Comparison of ENCODE assay signal across 7 mouse cellular contexts in the genomic region with DNA sequence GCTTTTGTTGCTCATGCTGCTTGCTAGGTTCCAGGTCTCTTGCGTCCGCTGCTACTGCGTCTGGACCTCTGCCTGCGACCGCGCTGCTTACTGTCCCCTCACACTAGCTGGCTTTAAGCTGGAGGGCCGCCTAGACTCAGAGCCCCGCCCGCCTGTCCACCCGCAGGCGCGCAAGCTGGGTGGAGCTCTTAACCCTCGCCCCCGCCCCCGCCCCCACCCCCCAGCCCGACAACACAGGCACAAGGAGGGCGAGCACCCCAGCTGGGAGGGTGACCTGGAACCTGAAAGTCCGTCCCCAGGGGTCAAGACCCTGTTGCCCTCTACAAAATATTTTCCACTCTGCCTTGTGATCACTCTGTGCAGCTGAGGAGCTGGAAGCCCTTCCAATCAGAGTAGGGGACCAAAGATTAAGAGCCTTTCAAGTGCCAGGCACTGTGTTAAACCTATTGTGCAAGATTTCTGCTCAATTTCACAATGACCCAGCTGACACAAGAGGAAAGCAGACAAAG. TPM values are rescaled to one million over a fixed set of nuclear protein-coding genes. Genes with fewer than 3 reads are reported as not detected.
A peak's percentile ranks its signal among the peaks of the same experiment; 100 is the strongest.
DNase-seq lines count a peak whose midpoint lies in the region; ATAC-seq and TF ChIP-seq lines count a peak whose summit lies in the region.

Gene Maob, minus strand, starts transcription at position 106 of the 509 bp plus-strand sequence.

- no peaks in the 10 kb centered on the region for H3K4me1 ChIP-seq in cortical plate, adult 2 months (ENCODE audit: control insufficient read depth, insufficient read depth, low read length)
- no peaks in the 10 kb centered on the region for H3K4me1 ChIP-seq in intestine, embryonic 16.5 days (ENCODE audit: control insufficient read depth, insufficient read depth, low read length)
- no peaks in the 10 kb centered on the region for H3K4me1 ChIP-seq in limb, embryonic 15.5 days
- H3K4me1 ChIP-seq in midbrain, embryonic 16.5 days (ENCODE audit: control insufficient read depth, insufficient read depth, low read length) = no peaks in the 10 kb centered on the region

- H3K4me3 ChIP-seq in cortical plate, adult 2 months (ENCODE audit: insufficient read depth, low read length) = peak within 1 kb of the TSS; percentile 39
- H3K4me3 ChIP-seq in intestine, embryonic 16.5 days (ENCODE audit: low read length) = peak within 1 kb of the TSS; percentile 44
- H3K4me3 ChIP-seq in limb, embryonic 15.5 days = peak within 1 kb of the TSS; percentile 27
- peak within 1 kb of the TSS; percentile 33 for H3K4me3 ChIP-seq in midbrain, embryonic 16.5 days (ENCODE audit: low read depth, low read length)

- peak within 1 kb of the TSS; percentile 59 for H3K9ac ChIP-seq in intestine, embryonic 16.5 days (ENCODE audit: low read depth, low read length)
- H3K9ac ChIP-seq in limb, embryonic 15.5 days = no peak within 1 kb of the TSS
- peak within 1 kb of the TSS; percentile 46 for H3K9ac ChIP-seq in midbrain, embryonic 16.5 days (ENCODE audit: low read depth, low read length)

- WGBS in intestine, embryonic 16.5 days = 5% methylated on average over 18 of the region's 18 CpGs
- 25% methylated on average over 18 of the region's 18 CpGs for WGBS in limb, embryonic 15.5 days
- WGBS in midbrain, embryonic 16.5 days = 21% methylated on average over 16 of the region's 18 CpGs

- TF ChIP-seq POLR2A in cortical plate, adult 2 months (IDR thresholded peaks at IDR 0.05; ENCODE audit: extremely low read depth, insufficient read depth, low read length) = no peak

- H3K4me2 ChIP-seq in intestine, embryonic 16.5 days (ENCODE audit: low read depth, low read length) = peak within 1 kb of the TSS; percentile 43
- peak within 1 kb of the TSS; percentile 43 for H3K4me2 ChIP-seq in limb, embryonic 15.5 days
- peak within 1 kb of the TSS; percentile 57 for H3K4me2 ChIP-seq in midbrain, embryonic 16.5 days (ENCODE audit: low read length)

- no peak within 1 kb of the TSS for H3K27ac ChIP-seq in cortical plate, adult 2 months (ENCODE audit: insufficient read depth, low read length)
- peak within 1 kb of the TSS; percentile 33; the same call in 1 of the 2 replicates for H3K27ac ChIP-seq in intestine, embryonic 16.5 days (ENCODE audit: low read length)
- no peak within 1 kb of the TSS for H3K27ac ChIP-seq in limb, embryonic 15.5 days
- H3K27ac ChIP-seq in midbrain, embryonic 16.5 days (ENCODE audit: low read length) = no peak within 1 kb of the TSS

- H3K9me3 ChIP-seq in intestine, embryonic 16.5 days (ENCODE audit: control insufficient read depth, low read length) = no peaks in the 10 kb centered on the region
- H3K9me3 ChIP-seq in limb, embryonic 15.5 days = no peaks in the 10 kb centered on the region
- H3K9me3 ChIP-seq in midbrain, embryonic 16.5 days (replicated peaks; ENCODE audit: control insufficient read depth, low read length, poor library complexity, severe bottlenecking) = no peaks in the 10 kb centered on the region

- no peaks in the 10 kb centered on the region for H3K36me3 ChIP-seq in intestine, embryonic 16.5 days (ENCODE audit: control insufficient read depth, insufficient read depth, low read length)
- H3K36me3 ChIP-seq in limb, embryonic 15.5 days = no peaks in the 10 kb centered on the region
- H3K36me3 ChIP-seq in midbrain, embryonic 16.5 days (ENCODE audit: control insufficient read depth, insufficient read depth, low read length) = no peaks in the 10 kb centered on the region

- peak; percentile 12 to 25 for DNase-seq in adrenal gland, adult 18-20 months (ENCODE audit: low spot score in 2 of 2)
- no peak for DNase-seq in thymus, postnatal 36 days

- ATAC-seq in granulocyte monocyte progenitor cell, adult 5-6 weeks (replicated peaks; ENCODE audit: poor library complexity, severe bottlenecking) = peak; percentile 78
- ATAC-seq in intestine, embryonic 16.5 days = peak; percentile 91
- no peak for ATAC-seq in limb, embryonic 15.5 days (ENCODE audit: insufficient number of reproducible peaks, low FRiP score, low TSS enrichment, low read depth)
- peak; percentile 72 for ATAC-seq in midbrain, embryonic 16.5 days

- no peak for TF ChIP-seq CTCF in cortical plate, adult 2 months (IDR thresholded peaks at IDR 0.05; ENCODE audit: extremely low read depth, insufficient read depth, low read length)

- H3K27me3 ChIP-seq in intestine, embryonic 16.5 days (replicated peaks; ENCODE audit: control insufficient read depth, insufficient read depth, low read length) = no peaks in the 10 kb centered on the region
- H3K27me3 ChIP-seq in limb, embryonic 15.5 days = no peaks in the 10 kb centered on the region
- H3K27me3 ChIP-seq in midbrain, embryonic 16.5 days (ENCODE audit: control insufficient read depth, insufficient read depth, low read depth, low read length) = no peaks in the 10 kb centered on the region

RNA-seq across cellular contexts. Expression of gene Maob, which starts in this region (rescaled TPM):
- total RNA-seq in adrenal gland, adult 18-20 months (2021) = 10 to 100 TPM; 24.0 to 43.5 TPM
- 25.1 and 29.2 TPM in 2 replicates for polyA plus RNA-seq in cortical plate, adult 2 months (2012; rRNA removed)
- total RNA-seq in granulocyte monocyte progenitor cell, adult 5-6 weeks (2014; fragmentation: Nextera tagmentation) = not detected in 2 replicates
- not detected in 2 replicates for total RNA-seq in granulocyte monocyte progenitor cell, adult 5-6 weeks (2017)
- 193 and 262 TPM in 2 replicates for polyA plus RNA-seq in intestine, embryonic 16.5 days (2015; fragmentation: Nextera tagmentation; extraction: Ambion mirVana)
- 16.4 and 16.8 TPM in 2 replicates for polyA plus RNA-seq in limb, embryonic 15.5 days (2015; fragmentation: Nextera tagmentation; extraction: Ambion mirVana)
- polyA plus RNA-seq in midbrain, embryonic 16.5 days (2015; fragmentation: Nextera tagmentation; extraction: Ambion mirVana) = 4.5 and 5.0 TPM in 2 replicates

Comparison
In these comparisons a context has a peak if more than half of its experiments do, and no peak if none do; other contexts are left out.
1. RNA of gene Maob (total RNA-seq): 24.0 to 43.5 TPM in adrenal gland, adult 18-20 months; not detected in granulocyte monocyte progenitor cell, adult 5-6 weeks; every median in the first group is over 10 times any median in the second.
2. Peak in ATAC-seq in granulocyte monocyte progenitor cell, adult 5-6 weeks; RNA of the gene not detected or under 1 TPM.
3. DNase-seq: peak in adrenal gland, adult 18-20 months (2 of 2); none in thymus, postnatal 36 days (0 of 2).
4. Peak in every context shown above with its lines, with median percentiles within 50 percentile points of each other: H3K4me3 ChIP-seq and H3K4me2 ChIP-seq.